ENCODE assay signal across 20 mouse cellular contexts in genomic region chr4:46505361-46506057, GRCm38 (mm10). TPM values are rescaled to one million over a fixed set of nuclear protein-coding genes. Genes with fewer than 3 reads are reported as not detected.
A peak's percentile ranks its signal among the peaks of the same experiment; 100 is the strongest.
DNase-seq lines count a peak whose midpoint lies in the region; ATAC-seq and TF ChIP-seq lines count a peak whose summit lies in the region.
"Had no signal": no experiment of that assay in that cellular context is flagged by ENCODE, and none has a peak within 500 bp of the region (broad histone marks: within the 10 kb centered on the region; RNA-seq: fewer than 3 reads in every experiment).

No protein-coding gene starts in this region.

- peaks cover 18% of the 10 kb centered on the region for H3K27me3 ChIP-seq in heart, embryonic 13.5 days (replicated peaks)
- no peaks in the 10 kb centered on the region for H3K27me3 ChIP-seq in MEL (ENCODE audit: control insufficient read depth in 1 of 2, insufficient read depth in 2 of 2, low read length in 2 of 2)
- H3K27me3 ChIP-seq: forebrain, embryonic 15.5 days; stomach, embryonic 15.5 days had no signal

- TF ChIP-seq EP300 in MEL (IDR thresholded peaks at IDR 0.05; ENCODE audit: low read depth in 1 of 2, low read length in 2 of 2): no peak

- H3K9me3 ChIP-seq in heart, embryonic 13.5 days: no peaks in the 10 kb centered on the region
- H3K9me3 ChIP-seq in MEL (replicated peaks; ENCODE audit: insufficient read depth, low read length): no peaks in the 10 kb centered on the region
- H3K9me3 ChIP-seq: forebrain, embryonic 15.5 days; hindbrain, embryonic 13.5 days; limb, embryonic 12.5 days; liver, embryonic 15.5 days; stomach, embryonic 15.5 days had no signal

- WGBS in heart, embryonic 13.5 days: 65% methylated on average over 8 of the region's 8 CpGs

- peaks cover 15% of the 10 kb centered on the region for H3K4me1 ChIP-seq in heart, embryonic 13.5 days
- H3K4me1 ChIP-seq in MEL (ENCODE audit: control insufficient read depth in 1 of 2, insufficient read depth in 2 of 2, low read length in 2 of 2): peaks cover 6 to 14% of the 10 kb centered on the region in 2 experiments

- H3K79me2 ChIP-seq in MEL (ENCODE audit: control insufficient read depth, insufficient read depth, low read length, poor library complexity): no peaks in the 10 kb centered on the region; the same call in 1 of the 2 replicates

- no peak for TF ChIP-seq CTCF in MEL (IDR thresholded peaks at IDR 0.05 in 2 of 3, conservative IDR thresholded peaks at IDR 0.05 in 1 of 3; ENCODE audit: control insufficient read depth in 1 of 3, insufficient read depth in 1 of 3, low read depth in 2 of 3, low read length in 3 of 3, poor library complexity in 1 of 3, severe bottlenecking in 1 of 3)

- peak overlapping the region; percentile 97; the same call in 1 of the 2 replicates for H3K4me2 ChIP-seq in heart, embryonic 13.5 days
- H3K4me2 ChIP-seq: stomach, embryonic 15.5 days had no signal

- H3K9ac ChIP-seq in heart, embryonic 13.5 days: no peak overlapping the region
- H3K9ac ChIP-seq in MEL (ENCODE audit: control insufficient read depth, low read depth, low read length, poor library complexity, severe bottlenecking): no peak overlapping the region
- H3K9ac ChIP-seq: limb, embryonic 12.5 days; stomach, embryonic 15.5 days had no signal

- no peak overlapping the region for H3K4me3 ChIP-seq in heart, embryonic 13.5 days
- no peak overlapping the region for H3K4me3 ChIP-seq in MEL (ENCODE audit: control insufficient read depth in 1 of 2, insufficient read depth in 1 of 2, low read depth in 2 of 2, low read length in 2 of 2)
- H3K4me3 ChIP-seq: limb, embryonic 12.5 days; stomach, embryonic 15.5 days had no signal

- no peak for ATAC-seq in heart, embryonic 13.5 days (ENCODE audit: extremely low read depth, insufficient number of reproducible peaks, low FRiP score, low TSS enrichment)
- ATAC-seq: CD4-positive, CD25-positive, alpha-beta regulatory T cell, adult 4 months; forebrain, embryonic 15.5 days; intestine, postnatal 0 days; lung, postnatal 0 days had no signal

- H3K27ac ChIP-seq in heart, embryonic 13.5 days (replicated peaks): no peak overlapping the region
- H3K27ac ChIP-seq in MEL (ENCODE audit: control insufficient read depth, low read depth, low read length): no peak overlapping the region
- H3K27ac ChIP-seq: forebrain, embryonic 15.5 days; hindbrain, embryonic 13.5 days; limb, embryonic 12.5 days; liver, embryonic 15.5 days; stomach, embryonic 15.5 days had no signal

- TF ChIP-seq RAD21 in MEL (IDR thresholded peaks at IDR 0.05; ENCODE audit: low read depth, low read length): no peak

- no peak for TF ChIP-seq POLR2A in MEL (IDR thresholded peaks at IDR 0.05; ENCODE audit: control insufficient read depth in 1 of 2, insufficient read depth in 1 of 2, low read depth in 1 of 2, low read length in 2 of 2, poor library complexity in 1 of 2)

- peaks cover 43% of the 10 kb centered on the region for H3K36me3 ChIP-seq in heart, embryonic 13.5 days
- H3K36me3 ChIP-seq in MEL (ENCODE audit: control insufficient read depth in 1 of 2, insufficient read depth in 2 of 2, low read length in 2 of 2): peaks cover 2 to 10% of the 10 kb centered on the region in 2 experiments; a peak in 3 of 4 replicates

- no peak for DNase-seq in heart, postnatal 25 days (ENCODE audit: low spot score)
- no peak for DNase-seq in MEL (ENCODE audit: low read depth, low spot score)
- peak; percentile 28 for DNase-seq in adipocyte (ENCODE audit: low spot score)
- DNase-seq in cerebellum, postnatal 14 days: peak; percentile 57 to 60
- no peak for DNase-seq in layer of hippocampus, postnatal 14 days (ENCODE audit: low spot score in 2 of 2)
- no peak for DNase-seq in kidney, postnatal 10 days
- DNase-seq: adrenal gland, postnatal 25 days; embryo, embryonic 11 days; heart, adult 18-20 months; midbrain, embryonic 14.5 days; right cerebral cortex, adult 18-20 months had no signal

- intact Hi-C loops in heart, postnatal 25 days (cut with DNase I): no loop called here

TF ChIP-seq in MEL, 35 proteins besides CTCF, POLR2A, EP300 and RAD21:
- TF ChIP-seq TAL1 (IDR thresholded peaks at IDR 0.05; ENCODE audit: low read length) (no peak), GATA1 (IDR thresholded peaks at IDR 0.05; ENCODE audit: low read depth, low read length) (0 out of 2 replicates have a peak, but pooled peaks have one; percentile 10), MAX (IDR thresholded peaks at IDR 0.05; ENCODE audit: low read length) (no peak), TBP (IDR thresholded peaks at IDR 0.05; ENCODE audit: low read depth, low read length) (no peak), POLR2AphosphoS2 (IDR thresholded peaks at IDR 0.05; ENCODE audit: low read length) (peak; percentile 64), MYC (IDR thresholded peaks at IDR 0.05; ENCODE audit: low read depth, low read length) (no peak), SIN3A (IDR thresholded peaks at IDR 0.05; ENCODE audit: low read length) (no peak), UBTF (IDR thresholded peaks at IDR 0.05; ENCODE audit: borderline replicate concordance, insufficient read depth, low read depth, low read length) (no peak), MEF2A (IDR thresholded peaks at IDR 0.05; ENCODE audit: extremely low read depth, insufficient replicate concordance, low read depth, low read length, poor library complexity, severe bottlenecking) (no peak)

RNA-seq across cellular contexts. Expression of gene Nans, which starts 16.5 kb away (rescaled TPM):
- 63.1 and 65.4 TPM in 2 replicates for polyA plus RNA-seq in heart, embryonic 13.5 days (2015; fragmentation: Nextera tagmentation; extraction: Ambion mirVana)
- total RNA-seq in heart, postnatal 25 days (2021): 10 to 100 TPM; 15.5 to 16.5 TPM
- 124 and 136 TPM in 2 replicates for total RNA-seq in MEL (2012; rRNA removed)
- 100 to 1,000 TPM; 182 to 246 TPM for polyA plus RNA-seq in MEL (2012; ENCODE audit: insufficient read depth in 1 of 2, insufficient read length in 2 of 2, low read depth in 1 of 2, low replicate concordance in 2 of 2, missing spikeins in 1 of 2)
- 10 to 100 TPM; 24.0 to 24.6 TPM for total RNA-seq in layer of hippocampus, postnatal 14 days (2021)

RNA-seq across cellular contexts. Expression of gene Trim14, which starts 30.4 kb away (rescaled TPM):
- 0.85 and 1.7 TPM in 2 replicates for polyA plus RNA-seq in heart, embryonic 13.5 days (2015; fragmentation: Nextera tagmentation; extraction: Ambion mirVana)
- total RNA-seq in heart, postnatal 25 days (2021): 1 to 10 TPM; 1.7 to 1.9 TPM
- 0.82 and 1.1 TPM in 2 replicates for total RNA-seq in MEL (2012; rRNA removed)
- 1 to 10 TPM in 1 of 2 experiments, not detected in 1; 5.1 TPM for polyA plus RNA-seq in MEL (2012; ENCODE audit: insufficient read depth in 1 of 2, insufficient read length in 2 of 2, low read depth in 1 of 2, low replicate concordance in 2 of 2, missing spikeins in 1 of 2)
- 1 to 10 TPM in 1 of 2 experiments, under 1 TPM in 1; 0.69 to 1.5 TPM for total RNA-seq in layer of hippocampus, postnatal 14 days (2021)

RNA-seq across cellular contexts. Expression of gene Anp32b, which starts 54.8 kb away (rescaled TPM):
- 179 and 191 TPM in 2 replicates for polyA plus RNA-seq in heart, embryonic 13.5 days (2015; fragmentation: Nextera tagmentation; extraction: Ambion mirVana)
- 10 to 100 TPM; 51.7 to 57.3 TPM for total RNA-seq in heart, postnatal 25 days (2021)
- 41.1 and 53.7 TPM in 2 replicates for total RNA-seq in MEL (2012; rRNA removed)
- polyA plus RNA-seq in MEL (2012; ENCODE audit: insufficient read depth in 1 of 2, insufficient read length in 2 of 2, low read depth in 1 of 2, low replicate concordance in 2 of 2, missing spikeins in 1 of 2): 100 to 1,000 TPM in 1 of 2 experiments, not detected in 1; 547 TPM
- total RNA-seq in layer of hippocampus, postnatal 14 days (2021): 10 to 100 TPM; 47.2 to 52.9 TPM

Comparison
In these comparisons a context has a peak if more than half of its experiments do, and no peak if none do; other contexts are left out.
1. DNase-seq: peak in adipocyte (single experiment) and cerebellum, postnatal 14 days (2 of 2); none in heart, postnatal 25 days (single experiment), MEL (single experiment), layer of hippocampus, postnatal 14 days (0 of 2) and kidney, postnatal 10 days (single experiment).